Mouse (Mus musculus): ENCODE measurements around the gene Ints5. TPM values are rescaled to one million over a fixed set of nuclear protein-coding genes. Genes with fewer than 3 reads are reported as not detected.
"Not testable (repeated sequence)": the region's sequence is repeated elsewhere in the genome, so short reads cannot be mapped to it uniquely, and the experiment has no call there.

The Ints5 gene
- polyA plus RNA-seq, 1 experiment from 2014 or later = 21.6 TPM

GRCm38 (mm10) chr19:8887585-8888463, 5.0 kb upstream of the Ints5 start:
- ATAC-seq (ENCODE audit: insufficient read depth) = no peak
- 9% methylated on average over 19 of the region's 19 CpGs for WGBS (ENCODE audit: insufficient replicate concordance)

GRCm38 (mm10) chr19:8888511-8889385, 4.1 kb upstream of the Ints5 start, which contains the start of the genes 1810009A15Rik and Gm49416:
Gene 1810009A15Rik (plus strand): TSS chr19:8888853.
Gene Gm49416 (plus strand): TSS chr19:8888926.
- under 1% methylated on average over 58 of the region's 58 CpGs for WGBS (ENCODE audit: insufficient replicate concordance)
- Histone ChIP-seq H3K4me1 (replicated peaks) (peaks cover 54% of the 10 kb centered on the region), H3K27me3 (no peaks in the 10 kb centered on the region), H3K4me2 (peak within 1 kb of the TSS; percentile 78), H3K9me3 (replicated peaks) (no peaks in the 10 kb centered on the region), H3K27ac (replicated peaks) (peak within 1 kb of the TSS; percentile 87), H3K9ac (peak within 1 kb of the TSS; percentile 81), H3K4me3 (replicated peaks) (peak within 1 kb of the TSS; percentile 76), H3K36me3 (replicated peaks) (peaks cover 20% of the 10 kb centered on the region)
- ATAC-seq (ENCODE audit: insufficient read depth) = peak; percentile 89

More at GRCm38 (mm10) chr19:8887585-8888463, 5.0 kb upstream of the Ints5 start:
- H3K27ac ChIP-seq (replicated peaks) = peak overlapping the region; percentile 75
- H3K27me3 ChIP-seq = no peaks in the 10 kb centered on the region
- H3K9ac ChIP-seq = peak overlapping the region; percentile 81
- H3K4me1 ChIP-seq (replicated peaks) = peaks cover 46% of the 10 kb centered on the region
- peak overlapping the region; percentile 78 for H3K4me2 ChIP-seq
- H3K4me3 ChIP-seq (replicated peaks) = peak overlapping the region; percentile 76
- H3K9me3 ChIP-seq (replicated peaks) = no peaks in the 10 kb centered on the region
- peaks cover 20% of the 10 kb centered on the region for H3K36me3 ChIP-seq (replicated peaks)

- 0 out of 2 replicates have a peak overlapping the region, but pooled peaks have one; percentile 20 for H3K27ac ChIP-seq (replicated peaks)
- WGBS (ENCODE audit: insufficient replicate concordance) = 85% methylated on average over 9 of the region's 9 CpGs
- no peaks in the 10 kb centered on the region for H3K27me3 ChIP-seq
- peak overlapping the region; percentile 20 for H3K4me2 ChIP-seq
- peaks cover 40% of the 10 kb centered on the region for H3K36me3 ChIP-seq (replicated peaks)
- no peak overlapping the region for H3K4me3 ChIP-seq (replicated peaks)
- peaks cover 74% of the 10 kb centered on the region for H3K4me1 ChIP-seq (replicated peaks)
- no peak overlapping the region for H3K9ac ChIP-seq
- H3K9me3 ChIP-seq (replicated peaks) = no peaks in the 10 kb centered on the region
- ATAC-seq (ENCODE audit: insufficient read depth) = no peak
Observed at GRCm38 (mm10) chr19:8895397-8895960, 2.7 kb downstream of the Ints5 start.

- not testable (repeated sequence) for H3K9me3 ChIP-seq (replicated peaks); ATAC-seq (ENCODE audit: insufficient read depth); H3K27me3 ChIP-seq; H3K4me3 ChIP-seq (replicated peaks); H3K9ac ChIP-seq
- peaks cover 76% of the 10 kb centered on the region for H3K4me1 ChIP-seq (replicated peaks)
- peak overlapping the region; percentile 20; the same call in 1 of the 2 replicates for H3K4me2 ChIP-seq
- peaks cover 36% of the 10 kb centered on the region for H3K36me3 ChIP-seq (replicated peaks)
- WGBS (ENCODE audit: insufficient replicate concordance) = 71% methylated on average over 5 of the region's 5 CpGs
- H3K27ac ChIP-seq (replicated peaks) = peak overlapping the region; percentile 90
Observed at GRCm38 (mm10) chr19:8896231-8896630, 3.4 kb downstream of the Ints5 start.

GRCm38 (mm10) chr19:8897211-8897864, 4.5 kb downstream of the Ints5 start:
- Histone ChIP-seq H3K27ac (replicated peaks) (peak overlapping the region; percentile 90), H3K4me3 (replicated peaks) (peak overlapping the region; percentile 86), H3K36me3 (replicated peaks) (peaks cover 43% of the 10 kb centered on the region), H3K9ac (peak overlapping the region; percentile 91), H3K4me2 (peak overlapping the region; percentile 81), H3K4me1 (replicated peaks) (peaks cover 70% of the 10 kb centered on the region)
- H3K9me3 ChIP-seq (replicated peaks); H3K27me3 ChIP-seq: not testable (repeated sequence)
- WGBS (ENCODE audit: insufficient replicate concordance) = 40% methylated on average over 21 of the region's 21 CpGs
- ATAC-seq (ENCODE audit: insufficient read depth) = peak; percentile 33

- H3K36me3 ChIP-seq (replicated peaks) = peaks cover 47% of the 10 kb centered on the region
- peak; percentile 98 for ATAC-seq (ENCODE audit: insufficient read depth)
- H3K4me3 ChIP-seq (replicated peaks) = peak within 1 kb of the TSS; percentile 86
- under 1% methylated on average over 53 of the region's 53 CpGs for whole genome bisulfite sequencing (ENCODE audit: insufficient replicate concordance)
- peaks cover 66% of the 10 kb centered on the region for H3K4me1 ChIP-seq (replicated peaks)
- H3K9ac ChIP-seq = peak within 1 kb of the TSS; percentile 91
- no peaks in the 10 kb centered on the region for H3K9me3 ChIP-seq (replicated peaks)
- no peaks in the 10 kb centered on the region for H3K27me3 ChIP-seq
- peak within 1 kb of the TSS; percentile 81 for H3K4me2 ChIP-seq
- peak within 1 kb of the TSS; percentile 90 for H3K27ac ChIP-seq (replicated peaks)
Observed at GRCm38 (mm10) chr19:8897865-8898495, 5.2 kb downstream of the Ints5 start, which contains the start of gene Ganab. Gene Ganab (plus strand): TSS chr19:8898071.

- 3% methylated on average over 13 of the region's 13 CpGs for WGBS (ENCODE audit: insufficient replicate concordance)
- H3K4me2 ChIP-seq = peak overlapping the region; percentile 81
- peak overlapping the region; percentile 91 for H3K9ac ChIP-seq
- H3K36me3 ChIP-seq (replicated peaks) = peaks cover 53% of the 10 kb centered on the region
- no peaks in the 10 kb centered on the region for H3K27me3 ChIP-seq
- peak overlapping the region; percentile 86 for H3K4me3 ChIP-seq (replicated peaks)
- ATAC-seq (ENCODE audit: insufficient read depth) = no peak
- peaks cover 61% of the 10 kb centered on the region for H3K4me1 ChIP-seq (replicated peaks)
- H3K27ac ChIP-seq (replicated peaks) = peak overlapping the region; percentile 90
- no peaks in the 10 kb centered on the region for H3K9me3 ChIP-seq (replicated peaks)
Observed at GRCm38 (mm10) chr19:8898576-8898975, 5.8 kb downstream of the Ints5 start.

GRCm38 (mm10) chr19:8899079-8899478, 6.3 kb downstream of the Ints5 start:
- H3K27ac ChIP-seq (replicated peaks) = peak overlapping the region; percentile 31; the same call in 1 of the 2 replicates
- H3K36me3 ChIP-seq (replicated peaks) = peaks cover 58% of the 10 kb centered on the region
- no peak for ATAC-seq (ENCODE audit: insufficient read depth)
- peak overlapping the region; percentile 81 for H3K4me2 ChIP-seq
- H3K9me3 ChIP-seq (replicated peaks) = no peaks in the 10 kb centered on the region
- H3K27me3 ChIP-seq = no peaks in the 10 kb centered on the region
- 33% methylated on average over 3 of the region's 3 CpGs for WGBS (ENCODE audit: insufficient replicate concordance)
- peak overlapping the region; percentile 91 for H3K9ac ChIP-seq
- H3K4me3 ChIP-seq (replicated peaks) = peak overlapping the region; percentile 86
- peaks cover 56% of the 10 kb centered on the region for H3K4me1 ChIP-seq (replicated peaks)

GRCm38 (mm10) chr19:8903412-8903811, 10.6 kb downstream of the Ints5 start:
- no peaks in the 10 kb centered on the region for H3K27me3 ChIP-seq
- no peak overlapping the region for H3K4me3 ChIP-seq (replicated peaks)
- H3K9me3 ChIP-seq (replicated peaks) = no peaks in the 10 kb centered on the region
- 84% methylated on average over 5 of the region's 5 CpGs for WGBS (ENCODE audit: insufficient replicate concordance)
- peaks cover 29% of the 10 kb centered on the region for H3K4me1 ChIP-seq (replicated peaks)
- H3K9ac ChIP-seq = no peak overlapping the region
- no peak for ATAC-seq (ENCODE audit: insufficient read depth)
- no peak overlapping the region for H3K4me2 ChIP-seq
- no peak overlapping the region for H3K27ac ChIP-seq (replicated peaks)
- peaks cover 69% of the 10 kb centered on the region for H3K36me3 ChIP-seq (replicated peaks)

GRCm38 (mm10) chr19:8908531-8908930, 15.7 kb downstream of the Ints5 start:
- Histone ChIP-seq H3K9ac (no peak overlapping the region), H3K36me3 (replicated peaks) (peaks cover 96% of the 10 kb centered on the region), H3K9me3 (replicated peaks) (no peaks in the 10 kb centered on the region), H3K4me2 (no peak overlapping the region), H3K4me1 (replicated peaks) (no peaks in the 10 kb centered on the region), H3K4me3 (replicated peaks) (no peak overlapping the region), H3K27ac (replicated peaks) (no peak overlapping the region), H3K27me3 (no peaks in the 10 kb centered on the region)
- 82% methylated on average over 6 of the region's 6 CpGs for WGBS (ENCODE audit: insufficient replicate concordance)
- no peak for ATAC-seq (ENCODE audit: insufficient read depth)
